Mouse (Mus musculus) erythroblast, embryonic 14.5 days (primary cell): ENCODE data around the gene Trip11.

Experiments used
- GATA1 ChIP-seq: IDR thresholded peaks from 2 replicates; pipeline ENCODE4 v1.6.1; 2012; ENCODE audit warnings: low read length, inconsistent platforms, mixed read lengths
- TAL1 ChIP-seq: IDR thresholded peaks from 3 replicates; pipeline ENCODE4 v1.6.1; 2012; ENCODE audit warnings: low read length, inconsistent platforms, mixed read lengths

DNA sequence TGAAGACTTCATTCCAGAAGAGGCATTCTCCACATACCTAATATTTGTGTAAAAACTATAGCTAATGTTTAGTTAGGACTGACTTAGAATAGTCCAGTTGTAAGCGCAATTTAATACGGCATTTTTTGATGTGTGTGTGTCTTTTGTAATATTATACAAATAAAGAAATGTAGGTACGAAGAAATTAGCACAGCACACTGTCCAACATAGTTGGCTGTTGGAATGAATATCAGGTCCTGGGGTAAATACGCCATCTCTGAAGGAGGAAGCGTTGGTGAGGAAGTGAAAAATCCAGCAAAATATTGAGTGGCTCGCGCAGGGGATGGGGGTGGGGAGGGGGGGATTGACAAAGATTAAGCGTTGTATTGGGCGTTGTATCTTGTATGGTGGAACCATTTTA lies 45.5 kb upstream of the Trip11 start:
- no peak for TF ChIP-seq GATA1
- no peak for TF ChIP-seq TAL1
